Mouse (Mus musculus): ENCODE data around the gene Cntn5.
A peak's percentile ranks its signal among the peaks of the same experiment; 100 is the strongest.

The Cntn5 gene

GRCm38 (mm10) chr9:10447220-10447837, 457.2 kb downstream of the Cntn5 start:
- DNase-seq (ENCODE audit: inconsistent ontology term): no peak

- no peak for DNase-seq (ENCODE audit: inconsistent ontology term)
These were observed 492.5 kb downstream of the Cntn5 start for GRCm38 (mm10) chr9:10412075-10412474.

- DNase-seq (ENCODE audit: inconsistent ontology term): no peak
These were observed 504.5 kb downstream of the Cntn5 start for GRCm38 (mm10) chr9:10400099-10400498.

GRCm38 (mm10) chr9:10389863-10390262, 514.7 kb downstream of the Cntn5 start:
- DNase-seq (ENCODE audit: inconsistent ontology term): no peak

- no peak for DNase-seq (ENCODE audit: inconsistent ontology term)
These were observed 520.1 kb downstream of the Cntn5 start for GRCm38 (mm10) chr9:10384455-10384854.

- DNase-seq (ENCODE audit: inconsistent ontology term): no peak
These were observed 521.4 kb downstream of the Cntn5 start for GRCm38 (mm10) chr9:10383140-10383539.

- DNase-seq (ENCODE audit: inconsistent ontology term): no peak
These were observed 522.9 kb downstream of the Cntn5 start for GRCm38 (mm10) chr9:10381701-10382100.

GRCm38 (mm10) chr9:10376261-10376660, 528.3 kb downstream of the Cntn5 start:
- DNase-seq (ENCODE audit: inconsistent ontology term): no peak

GRCm38 (mm10) chr9:10368971-10369370, 535.6 kb downstream of the Cntn5 start:
- no peak for DNase-seq (ENCODE audit: inconsistent ontology term)

GRCm38 (mm10) chr9:10368410-10368809, 536.2 kb downstream of the Cntn5 start:
- DNase-seq (ENCODE audit: inconsistent ontology term): no peak

GRCm38 (mm10) chr9:10366246-10366955, 538.2 kb downstream of the Cntn5 start:
- no peak for DNase-seq (ENCODE audit: inconsistent ontology term)

- no peak for DNase-seq (ENCODE audit: inconsistent ontology term)
These were observed 553.5 kb downstream of the Cntn5 start for GRCm38 (mm10) chr9:10350909-10351655.

- DNase-seq (ENCODE audit: inconsistent ontology term): no peak
These were observed 555.8 kb downstream of the Cntn5 start for GRCm38 (mm10) chr9:10348741-10349140.

- no peak for DNase-seq (ENCODE audit: inconsistent ontology term)
These were observed 556.4 kb downstream of the Cntn5 start for GRCm38 (mm10) chr9:10348222-10348621.

- DNase-seq (ENCODE audit: inconsistent ontology term): no peak
These were observed 563.8 kb downstream of the Cntn5 start for GRCm38 (mm10) chr9:10340751-10341150.

- DNase-seq (ENCODE audit: inconsistent ontology term): no peak
These were observed 564.9 kb downstream of the Cntn5 start for GRCm38 (mm10) chr9:10339716-10340115.

GRCm38 (mm10) chr9:10324697-10325368, 579.7 kb downstream of the Cntn5 start:
- DNase-seq (ENCODE audit: inconsistent ontology term): peak; percentile 19

GRCm38 (mm10) chr9:10269342-10269741, 635.2 kb downstream of the Cntn5 start:
- no peak for DNase-seq (ENCODE audit: inconsistent ontology term)

GRCm38 (mm10) chr9:10268836-10269235, 635.7 kb downstream of the Cntn5 start:
- DNase-seq (ENCODE audit: inconsistent ontology term): no peak

- no peak for DNase-seq (ENCODE audit: inconsistent ontology term)
These were observed 639.0 kb downstream of the Cntn5 start for GRCm38 (mm10) chr9:10265616-10266015.

GRCm38 (mm10) chr9:10233364-10233763, 671.2 kb downstream of the Cntn5 start:
- DNase-seq (ENCODE audit: inconsistent ontology term): no peak

- DNase-seq (ENCODE audit: inconsistent ontology term): no peak
These were observed 672.5 kb downstream of the Cntn5 start for GRCm38 (mm10) chr9:10232066-10232465.
